Comparison of ENCODE assay signal across 8 mouse cellular contexts in the genomic region with DNA sequence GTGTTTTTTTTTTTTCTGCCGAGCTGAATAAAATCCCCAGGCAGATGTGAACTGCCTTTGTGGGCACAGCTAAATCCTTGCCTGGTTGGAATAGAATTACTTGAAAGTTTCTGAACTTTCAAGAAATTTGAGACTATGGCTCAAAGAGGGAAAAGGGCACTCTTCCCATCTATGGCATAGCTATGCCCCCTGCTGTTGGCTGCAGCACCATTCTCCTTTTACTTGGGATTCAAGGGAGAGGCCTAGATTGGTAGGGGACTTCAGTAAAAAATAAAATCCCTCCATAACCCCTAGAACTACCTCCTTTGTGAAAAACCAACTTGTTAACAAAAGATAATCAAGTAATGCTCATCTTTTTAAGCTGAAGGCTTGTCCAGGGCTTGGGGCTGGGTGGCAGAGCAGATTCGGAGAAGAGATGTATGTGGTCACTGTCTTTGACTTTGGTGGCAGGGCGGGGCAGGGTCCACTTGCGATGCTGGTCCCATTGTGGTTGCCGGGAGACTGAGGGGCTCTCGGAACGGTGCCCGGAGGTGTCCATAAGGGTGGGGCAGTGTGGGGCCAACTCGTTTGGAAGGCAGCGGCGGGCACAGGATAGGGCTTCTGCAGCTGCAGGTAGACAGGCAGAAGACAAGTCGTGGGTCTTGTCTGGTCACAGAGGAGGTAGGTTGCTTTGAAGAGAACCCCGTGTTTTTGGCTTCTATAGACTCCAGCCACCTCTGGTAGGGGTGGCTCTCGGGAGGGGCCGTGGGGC. TPM values are rescaled to one million over a fixed set of nuclear protein-coding genes. Genes with fewer than 3 reads are reported as not detected.
DNase-seq lines count a peak whose midpoint lies in the region; ATAC-seq lines count a peak whose summit lies in the region.

A gene (plus strand): TSS at position 546 of the 751 bp plus-strand sequence.

- peaks cover 22% of the 10 kb centered on the region for H3K27me3 ChIP-seq in heart, embryonic 13.5 days (replicated peaks)
- H3K27me3 ChIP-seq in embryonic facial prominence, embryonic 15.5 days: no peaks in the 10 kb centered on the region

- peaks cover 12% of the 10 kb centered on the region for H3K4me1 ChIP-seq in heart, embryonic 13.5 days
- H3K4me1 ChIP-seq in embryonic facial prominence, embryonic 15.5 days: peaks cover 10% of the 10 kb centered on the region

- 12% methylated on average over 15 of the region's 15 CpGs for WGBS in heart, embryonic 13.5 days
- WGBS in embryonic facial prominence, embryonic 15.5 days: 9% methylated on average over 15 of the region's 15 CpGs

- peak within 1 kb of the TSS; percentile 75 for H3K9ac ChIP-seq in heart, embryonic 13.5 days
- no peak within 1 kb of the TSS for H3K9ac ChIP-seq in embryonic facial prominence, embryonic 15.5 days

- peak within 1 kb of the TSS; percentile 93 for H3K4me2 ChIP-seq in heart, embryonic 13.5 days
- peak within 1 kb of the TSS; percentile 93 for H3K4me2 ChIP-seq in embryonic facial prominence, embryonic 15.5 days (replicated peaks)

- no peak for DNase-seq in heart, postnatal 14 days
- DNase-seq in NIH3T3 (ENCODE audit: low read depth): peak; percentile 15
- peak; percentile 19 for DNase-seq in layer of hippocampus, adult 11-12 months (ENCODE audit: low spot score)
- DNase-seq in testis, postnatal 10 days (ENCODE audit: low spot score): peak; percentile 48
- DNase-seq in ovary, postnatal 14 days (ENCODE audit: low spot score): no peak

- H3K9me3 ChIP-seq in heart, embryonic 13.5 days: no peaks in the 10 kb centered on the region
- H3K9me3 ChIP-seq in embryonic facial prominence, embryonic 15.5 days (replicated peaks): no peaks in the 10 kb centered on the region

- H3K27ac ChIP-seq in heart, embryonic 13.5 days (replicated peaks): no peak within 1 kb of the TSS
- H3K27ac ChIP-seq in embryonic facial prominence, embryonic 15.5 days (replicated peaks): no peak within 1 kb of the TSS

- no peak for ATAC-seq in heart, embryonic 13.5 days (ENCODE audit: extremely low read depth, insufficient number of reproducible peaks, low FRiP score, low TSS enrichment)
- ATAC-seq in embryonic facial prominence, embryonic 15.5 days (ENCODE audit: insufficient number of reproducible peaks, low FRiP score, low TSS enrichment, low read depth): no peak
- ATAC-seq in megakaryocyte-erythroid progenitor cell, adult 5-6 weeks (replicated peaks; ENCODE audit: low FRiP score, low TSS enrichment, poor library complexity, severe bottlenecking): 0 out of 2 replicates have a peak, but pooled peaks have one; percentile 37

- no peaks in the 10 kb centered on the region for H3K36me3 ChIP-seq in heart, embryonic 13.5 days
- H3K36me3 ChIP-seq in embryonic facial prominence, embryonic 15.5 days: no peaks in the 10 kb centered on the region

- peak within 1 kb of the TSS; percentile 57 for H3K4me3 ChIP-seq in heart, embryonic 13.5 days
- H3K4me3 ChIP-seq in embryonic facial prominence, embryonic 15.5 days (replicated peaks): peak within 1 kb of the TSS; percentile 49

- intact Hi-C loops in heart, postnatal 14 days (cut with DNase I): loop anchor here (1.0 kb wide), 1 partner anchor 32 kb away; no protein-coding TSS in a partner anchor

RNA-seq across cellular contexts. Expression of the gene that starts here (rescaled TPM):
- polyA plus RNA-seq in heart, embryonic 13.5 days (2015; fragmentation: Nextera tagmentation; extraction: Ambion mirVana): 0.20 TPM in 1 of 2 replicates, not detected in the other
- total RNA-seq in heart, postnatal 14 days (2021): under 1 TPM in 1 of 2 experiments, not detected in 1; 0.29 TPM
- polyA plus RNA-seq in embryonic facial prominence, embryonic 15.5 days (2015; fragmentation: Nextera tagmentation; extraction: Ambion mirVana): not detected in 2 replicates
- total RNA-seq in megakaryocyte-erythroid progenitor cell, adult 5-6 weeks (2014; fragmentation: Nextera tagmentation): 3.1 TPM in 1 of 2 replicates, not detected in the other
- not detected in 2 replicates for total RNA-seq in megakaryocyte-erythroid progenitor cell, adult 5-6 weeks (2017)

Comparison
In these comparisons a context has a peak if more than half of its experiments do, and no peak if none do; other contexts are left out.
1. DNase-seq: peak in NIH3T3 (single experiment), layer of hippocampus, adult 11-12 months (single experiment) and testis, postnatal 10 days (single experiment); none in heart, postnatal 14 days (0 of 2) and ovary, postnatal 14 days (single experiment).